Mouse (Mus musculus) kidney, adult 2 months (tissue): ENCODE measurements around the gene S1pr1.

ENCODE experiments used
- CTCF ChIP-seq: fragments of 200-500 bp; conservative IDR thresholded peaks from 2 replicates; pipeline ENCODE4 v1.5.1; 2011; ENCODE audit warnings: low read depth, mild to moderate bottlenecking, control low read depth, low read length, moderate library complexity, mixed read lengths; ENCODE audit not compliant: insufficient read depth, insufficient read length
- POLR2A ChIP-seq: fragments of 200-500 bp; IDR thresholded peaks from one replicate; pipeline ENCODE4 v1.6.1; 2011; ENCODE audit warnings: low read depth, low read length, control low read depth

GRCm38 (mm10) chr3:115763292-115763691 is 48.4 kb upstream of the S1pr1 start:
- TF ChIP-seq POLR2A: no peak
- TF ChIP-seq CTCF: no peak
